Mouse (Mus musculus): ENCODE measurements around the gene Gm10375. TPM values are rescaled to one million over a fixed set of nuclear protein-coding genes. Genes with fewer than 3 reads are reported as not detected.

The Gm10375 gene
- not detected in 2 replicates for polyA plus RNA-seq (2015; fragmentation: Nextera tagmentation; extraction: Ambion mirVana)

DNA sequence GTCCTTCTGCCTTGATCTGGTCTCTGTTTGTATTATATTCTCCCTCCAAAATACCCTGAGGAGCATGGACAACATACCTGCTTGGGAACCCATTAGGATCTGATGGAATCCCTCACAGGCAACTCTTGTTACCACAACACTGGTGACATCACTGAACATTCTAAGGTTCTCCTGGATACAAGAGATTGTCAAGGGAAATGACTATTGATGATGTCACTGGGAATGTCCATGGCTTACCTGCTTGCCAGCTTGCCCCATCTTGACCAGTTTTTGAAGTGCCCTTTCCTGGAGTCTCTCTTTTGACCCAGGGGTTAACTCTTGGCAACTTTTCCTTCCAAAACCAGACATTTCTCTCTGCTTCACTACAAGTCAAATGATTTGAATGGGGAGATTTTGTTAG, at the start of gene Gm10375:
Gm10375 (minus strand) TSS at position 101 of the 400 bp plus-strand sequence.

DNA sequence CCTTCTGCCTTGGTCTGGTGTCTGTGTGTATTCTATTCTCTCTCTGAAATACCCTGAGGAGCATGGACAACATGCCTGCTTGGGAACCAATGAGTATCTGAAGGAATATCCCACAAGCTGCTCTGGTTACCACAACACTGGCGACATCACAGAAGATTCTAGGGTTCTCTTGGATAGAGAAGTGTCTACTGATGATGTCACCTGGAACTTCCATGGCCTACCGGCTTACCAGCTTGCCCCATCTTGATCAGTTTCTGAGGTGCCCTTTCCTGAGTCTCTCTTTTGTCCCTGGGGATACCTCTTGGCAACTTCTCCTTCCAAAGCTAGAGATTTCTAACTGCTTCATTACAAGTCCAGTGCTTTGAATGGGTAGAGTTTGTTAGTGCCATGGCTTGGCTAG, 28.8 kb downstream of the Gm10375 start, which contains the start of gene Gm17654:
Gm17654 (minus strand) TSS at position 101 of the 400 bp plus-strand sequence.

Other genes with a start within 250 kb of the Gm10375 start
- not detected in 2 replicates for gene Gm8138, start 191.7 kb downstream of the Gm10375 start, polyA plus RNA-seq (2015; fragmentation: Nextera tagmentation; extraction: Ambion mirVana)
- not detected in 2 replicates for gene Gm5799, start 64.4 kb downstream of the Gm10375 start, polyA plus RNA-seq (2015; fragmentation: Nextera tagmentation; extraction: Ambion mirVana)
- not detected in 2 replicates for gene Gm17654, start 28.9 kb downstream of the Gm10375 start, polyA plus RNA-seq (2015; fragmentation: Nextera tagmentation; extraction: Ambion mirVana)
- not detected in 2 replicates for gene Gm8165, start 69.2 kb upstream of the Gm10375 start, polyA plus RNA-seq (2015; fragmentation: Nextera tagmentation; extraction: Ambion mirVana)
- gene Gm7324, start 89.8 kb upstream of the Gm10375 start, polyA plus RNA-seq (2015; fragmentation: Nextera tagmentation; extraction: Ambion mirVana) = 0.18 and 0.55 TPM in 2 replicates
- gene Gm16506, start 119.5 kb upstream of the Gm10375 start, polyA plus RNA-seq (2015; fragmentation: Nextera tagmentation; extraction: Ambion mirVana) = not detected in 2 replicates
- gene Gm6526, start 139.9 kb upstream of the Gm10375 start, polyA plus RNA-seq (2015; fragmentation: Nextera tagmentation; extraction: Ambion mirVana) = not detected in 2 replicates
- not detected in 2 replicates for gene Gm8180, start 176.7 kb upstream of the Gm10375 start, polyA plus RNA-seq (2015; fragmentation: Nextera tagmentation; extraction: Ambion mirVana)

Measured in skeletal muscle tissue, postnatal 0 days (tissue).